Mouse (Mus musculus): ENCODE results near the gene Prss21.
A peak's percentile ranks its signal among the peaks of the same experiment; 100 is the strongest.
"Not testable (repeated sequence)": the region's sequence is repeated elsewhere in the genome, so short reads cannot be mapped to it uniquely, and the experiment has no call there.

Gene Prss21

DNA sequence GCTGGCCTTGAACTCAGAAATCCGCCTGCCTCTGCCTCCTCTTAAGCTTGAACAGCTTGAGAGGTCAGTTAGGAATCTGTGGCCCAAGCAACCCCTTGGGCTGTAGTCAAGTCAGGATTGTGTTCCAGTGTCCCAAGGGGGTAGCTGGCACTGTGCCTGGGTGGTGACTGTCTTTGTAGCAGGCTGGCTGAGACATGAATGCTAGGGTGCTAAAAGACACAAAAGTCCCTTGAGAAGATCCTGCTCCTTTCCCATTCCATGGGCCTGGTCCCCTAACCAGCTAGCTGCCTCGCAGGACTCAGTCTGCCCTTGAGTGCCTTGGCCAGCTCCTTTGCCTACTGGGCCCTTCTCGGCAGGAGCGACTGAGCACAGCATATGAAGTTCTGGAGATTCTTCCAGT, 4.9 kb upstream of the Prss21 start:
- no peak for DNase-seq (ENCODE audit: low read depth)

- DNase-seq (ENCODE audit: low read depth), result no peak
Measured at GRCm38 (mm10) chr17:23868513-23868912, 657 bp downstream of the Prss21 start.

GRCm38 (mm10) chr17:23873884-23874856, 6.3 kb downstream of the Prss21 start:
- peak; percentile 46 for DNase-seq (ENCODE audit: low read depth)

- DNase-seq (ENCODE audit: low read depth), result no peak
Measured at GRCm38 (mm10) chr17:23876741-23877140, 8.9 kb downstream of the Prss21 start.

DNA sequence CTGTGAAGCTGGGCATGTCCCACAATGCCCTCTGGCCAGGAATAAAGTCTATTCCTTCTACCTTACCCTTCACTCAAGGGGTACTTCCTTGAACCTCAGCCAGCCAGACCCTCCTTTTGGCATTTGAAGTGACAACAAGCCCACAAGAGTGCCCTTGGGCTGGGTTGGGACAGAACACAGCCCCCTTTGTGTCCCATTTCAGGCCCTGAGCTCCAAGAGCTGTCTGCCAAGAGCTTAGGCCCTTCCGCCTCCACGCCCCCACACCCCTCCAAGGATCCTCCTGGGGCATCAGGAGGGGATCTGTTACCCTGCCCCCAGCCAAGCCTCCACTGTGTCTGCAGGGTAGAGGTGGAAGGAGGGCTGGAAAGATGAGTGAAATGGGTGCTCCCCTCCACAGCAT, 9.3 kb downstream of the Prss21 start:
- no peak for DNase-seq (ENCODE audit: low read depth)

DNA sequence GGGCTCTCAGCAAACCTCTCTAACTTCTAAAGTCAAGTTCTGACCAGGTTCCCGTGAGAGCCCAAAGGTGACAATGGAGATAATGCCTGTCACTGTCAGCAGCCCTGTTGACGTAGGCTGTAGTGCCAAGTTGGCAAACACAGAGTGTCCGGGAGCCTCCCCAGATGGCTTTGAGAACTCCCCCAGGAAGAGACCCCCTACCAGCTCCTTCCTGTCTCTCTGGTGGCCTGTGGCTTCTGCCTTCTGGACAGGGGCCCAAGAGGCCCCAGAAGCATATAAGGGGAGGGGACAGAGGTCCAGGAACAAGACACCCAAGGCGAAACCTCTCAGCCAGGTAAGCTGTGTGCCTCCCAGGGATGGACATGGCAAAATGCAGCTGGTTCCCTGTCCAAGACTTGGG, 12.7 kb downstream of the Prss21 start, which contains the start of the genes Dcpp1 and Dcpp2:
Dcpp1 (plus strand) TSS at position 301 of the 400 bp plus-strand sequence.
Dcpp2 (plus strand) TSS at position 305 of the 400 bp plus-strand sequence.
- not testable (repeated sequence) for DNase-seq (ENCODE audit: low read depth)

- DNase-seq (ENCODE audit: low read depth), result not testable (repeated sequence)
Measured at GRCm38 (mm10) chr17:23917158-23917557, 49.3 kb downstream of the Prss21 start, which contains the start of gene Dcpp3. Dcpp3 (plus strand) TSS chr17:23917458.

Data from induced T-regulatory cell, adult 2 months (primary cell).